Mouse (Mus musculus) layer of hippocampus, postnatal 25 days (tissue): ENCODE measurements at regions not wholly inside any gene's neighbourhood (a gene's known extent, or its start where the extent isn't known, plus 50 kb on each side); places are given as distances from the start of the nearest gene placed in this dataset.
"Not testable (repeated sequence)": the region's sequence is repeated elsewhere in the genome, so short reads cannot be mapped to it uniquely, and the experiment has no call there.

Experiments
- DNase-seq, 2 experiments: peaks; one replicate each; pipeline ENCODE4 v3.0.0; 2022; ENCODE audit warnings: mixed read lengths in 2 of 2, low spot score in 1 of 2; ENCODE audit errors: extremely low spot score in 1 of 2

- no peak for DNase-seq
Measured at GRCm38 (mm10) chr6:31011407-31012020, 52.6 kb upstream of the Klf14 start.

- DNase-seq = no peak
Measured at GRCm38 (mm10) chr6:31016566-31016965, 57.7 kb upstream of the Klf14 start.

- no peak for DNase-seq
Measured at GRCm38 (mm10) chr6:31021776-31022175, 62.9 kb upstream of the Klf14 start.

GRCm38 (mm10) chr6:31029777-31030176, 70.9 kb upstream of the Klf14 start:
- no peak for DNase-seq

GRCm38 (mm10) chr6:31031022-31031421, 72.1 kb upstream of the Klf14 start:
- no peak for DNase-seq

GRCm38 (mm10) chr6:31032147-31032546, 73.3 kb upstream of the Klf14 start:
- no peak for DNase-seq

GRCm38 (mm10) chr6:31032980-31033608, 74.2 kb upstream of the Klf14 start:
- DNase-seq = peak in 1 of 2 experiments; percentile 55

- no peak for DNase-seq
Measured at GRCm38 (mm10) chr6:31034796-31035195, 75.9 kb upstream of the Klf14 start.

- no peak for DNase-seq
Measured at GRCm38 (mm10) chr6:31037801-31038395, 79.0 kb upstream of the Klf14 start.

GRCm38 (mm10) chr6:31038445-31038844, 79.6 kb upstream of the Klf14 start:
- not testable (repeated sequence) for DNase-seq

GRCm38 (mm10) chr6:31039485-31039884, 80.6 kb upstream of the Klf14 start:
- DNase-seq = no peak

- no peak for DNase-seq
Measured at GRCm38 (mm10) chr6:31040783-31041182, 81.9 kb upstream of the Klf14 start.

GRCm38 (mm10) chr6:31043368-31043767, 84.5 kb upstream of the Klf14 start:
- DNase-seq = no peak

GRCm38 (mm10) chr6:31043919-31044318, 85.0 kb upstream of the Klf14 start:
- DNase-seq = no peak

GRCm38 (mm10) chr6:31046197-31046596, 87.3 kb upstream of the Klf14 start:
- DNase-seq = no peak

GRCm38 (mm10) chr6:31048920-31049576, 90.2 kb upstream of the Klf14 start:
- DNase-seq = no peak

GRCm38 (mm10) chr6:31050831-31051230, 92.0 kb upstream of the Klf14 start:
- DNase-seq = no peak

GRCm38 (mm10) chr6:31051771-31052170, 92.9 kb upstream of the Klf14 start:
- DNase-seq = no peak

GRCm38 (mm10) chr6:31053003-31053402, 94.1 kb upstream of the Klf14 start:
- no peak for DNase-seq

GRCm38 (mm10) chr6:31056786-31057566, 98.1 kb upstream of the Klf14 start:
- DNase-seq = no peak

- no peak for DNase-seq
Measured at GRCm38 (mm10) chr6:31058299-31058698, 99.4 kb upstream of the Klf14 start.
